Mouse (Mus musculus) G1E (cell line): ENCODE measurements around the gene Dtx2.

Experiments used
- CTCF ChIP-seq: IDR thresholded peaks from 2 replicates; pipeline ENCODE4 v1.5.1; 2012; ENCODE audit warnings: low read depth, low read length, inconsistent platforms, mixed read lengths
- GATA1 ChIP-seq: IDR thresholded peaks from 2 replicates; pipeline ENCODE4 v1.6.1; 2012; ENCODE audit warnings: borderline replicate concordance, low read length, inconsistent platforms, mixed read lengths

GRCm38 (mm10) chr5:135984546-135985044 is 10.0 kb upstream of the Dtx2 start:
- no peak for TF ChIP-seq CTCF
- TF ChIP-seq GATA1 = no peak
